Mouse (Mus musculus): Measurements from ENCODE around the gene Anapc1.

The Anapc1 gene

GRCm38 (mm10) chr2:128566304-128567147 lies 120.7 kb downstream of the Anapc1 start:
- no peak for DNase-seq (ENCODE audit: low spot score)

GRCm38 (mm10) chr2:128565904-128566303 lies 121.3 kb downstream of the Anapc1 start:
- no peak for DNase-seq (ENCODE audit: low spot score)

GRCm38 (mm10) chr2:128564195-128564594 lies 123.0 kb downstream of the Anapc1 start:
- DNase-seq (ENCODE audit: low spot score): no peak
